Mouse (Mus musculus): ENCODE measurements around the gene Lgr4.

DNA sequence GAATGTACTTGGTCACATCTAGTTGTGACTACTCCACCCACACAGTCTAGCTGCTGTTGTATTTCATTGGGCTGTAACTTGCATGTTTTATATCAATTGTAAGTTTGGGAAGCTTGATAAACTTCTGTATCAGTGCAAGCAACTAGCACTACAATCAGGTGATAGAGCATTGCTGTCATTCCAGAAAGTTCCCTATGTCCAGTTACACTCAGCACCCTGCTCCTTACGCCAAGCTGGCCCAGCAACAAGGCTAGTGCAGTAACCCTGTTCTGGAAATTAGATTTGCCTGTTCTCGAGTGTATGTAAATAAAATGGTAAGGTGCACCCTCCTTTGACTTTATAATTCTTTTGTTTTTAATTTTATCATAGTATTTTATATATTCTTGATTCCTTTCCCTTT is 119.8 kb downstream of the Lgr4 start:
- no peak for TF ChIP-seq CTCF (IDR thresholded peaks at IDR 0.05; ENCODE audit: low read depth)
- no peak for TF ChIP-seq EP300 (IDR thresholded peaks at IDR 0.05; ENCODE audit: low read depth)
